Mouse (Mus musculus) stomach, embryonic 16.5 days (tissue): ENCODE measurements at regions not wholly inside any gene's neighbourhood (a gene's known extent, or its start where the extent isn't known, plus 50 kb on each side); places are given as distances from the start of the nearest gene placed in this dataset.

Experiments
- ATAC-seq: fragments of 200-750 bp; cut with Nextera tagmentation; 2 replicates; pipeline ENCODE4 v1.8.0; 2017; ENCODE audit warnings: moderate number of reproducible peaks, moderate TSS enrichment; ENCODE audit not compliant: insufficient read depth, low FRiP score
- H3K27ac ChIP-seq: fragments of 300-500 bp; sonication (generic); 2 replicates; pipeline ENCODE4 v1.5.1; 2014; ENCODE audit warnings: low read length
- H3K27me3 ChIP-seq: fragments of 300-500 bp; sonication (generic); 2 replicates; pipeline ENCODE4 v1.6.1; 2014; ENCODE audit warnings: low read length, control low read depth, mixed read lengths; ENCODE audit not compliant: control insufficient read depth, insufficient read depth
- H3K36me3 ChIP-seq: fragments of 300-500 bp; sonication (generic); 2 replicates; pipeline ENCODE4 v1.6.1; 2014; ENCODE audit warnings: low read length; ENCODE audit not compliant: control insufficient read depth, insufficient read depth
- H3K4me1 ChIP-seq: fragments of 300-500 bp; sonication (generic); 2 replicates; pipeline ENCODE4 v1.6.1; 2014; ENCODE audit warnings: low read length, control low read depth, mixed read lengths; ENCODE audit not compliant: control insufficient read depth, insufficient read depth
- H3K4me2 ChIP-seq: fragments of 300-500 bp; sonication (generic); 2 replicates; pipeline ENCODE4 v1.6.1; 2014; ENCODE audit warnings: low read depth, low read length, mixed read lengths
- H3K4me3 ChIP-seq: fragments of 300-500 bp; sonication (generic); replicated peaks from 2 replicates; pipeline ENCODE4 v1.5.1; 2014; ENCODE audit warnings: mild to moderate bottlenecking, low read length
- H3K9ac ChIP-seq: fragments of 300-500 bp; sonication (generic); 2 replicates; pipeline ENCODE4 v1.6.1; 2014; ENCODE audit warnings: low read length
- H3K9me3 ChIP-seq: fragments of 300-500 bp; sonication (generic); replicated peaks from 2 replicates; pipeline ENCODE4 v1.6.1; 2016; ENCODE audit warnings: low read length, control low read depth; ENCODE audit not compliant: control insufficient read depth
- WGBS: fragments of 180-500 bp; shearing (Covaris S2); extraction: QIAGEN DNeasy Blood & Tissue Kit; methylation state at CpG from one replicate; pipeline ENCODE4 v1.1.7; 2014; 5-methylcytosine and 5-hydroxymethylcytosine counted together

GRCm38 (mm10) chr4:12774671-12775070 is 602.9 kb upstream of the Fam92a start:
- 67% methylated on average over 5 of the region's 5 CpGs for WGBS
- H3K9ac ChIP-seq: no peak overlapping the region
- no peak overlapping the region for H3K27ac ChIP-seq
- no peak overlapping the region for H3K4me3 ChIP-seq
- no peaks in the 10 kb centered on the region for H3K9me3 ChIP-seq
- no peaks in the 10 kb centered on the region for H3K4me1 ChIP-seq
- no peak overlapping the region for H3K4me2 ChIP-seq
- ATAC-seq: no peak
- no peaks in the 10 kb centered on the region for H3K27me3 ChIP-seq
- no peaks in the 10 kb centered on the region for H3K36me3 ChIP-seq

DNA sequence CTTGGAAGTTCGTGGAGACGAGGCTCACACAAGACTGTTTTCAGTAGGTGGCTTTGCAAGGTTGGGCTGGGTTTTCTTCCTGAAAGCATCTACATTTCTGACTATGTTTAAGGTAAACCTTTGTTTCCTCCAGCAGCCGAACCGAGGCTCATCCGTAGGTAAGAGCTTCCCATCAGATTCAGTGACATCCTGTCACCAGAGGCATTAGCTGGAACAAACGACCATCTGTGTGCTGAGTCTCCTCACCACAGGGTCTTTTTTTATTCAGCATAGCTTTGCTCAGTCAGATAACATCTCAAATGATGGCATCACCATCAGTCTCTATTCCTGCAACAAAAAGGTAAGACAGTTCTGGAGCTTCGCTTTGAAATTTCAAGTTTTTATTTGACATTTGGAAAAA is 601.4 kb upstream of the Fam92a start:
- H3K9ac ChIP-seq: no peak overlapping the region
- WGBS: 67% methylated on average over 7 of the region's 7 CpGs
- H3K9me3 ChIP-seq: no peaks in the 10 kb centered on the region
- H3K27ac ChIP-seq: no peak overlapping the region
- ATAC-seq: no peak
- H3K4me2 ChIP-seq: no peak overlapping the region
- H3K36me3 ChIP-seq: no peaks in the 10 kb centered on the region
- no peaks in the 10 kb centered on the region for H3K27me3 ChIP-seq
- H3K4me3 ChIP-seq: no peak overlapping the region
- H3K4me1 ChIP-seq: no peaks in the 10 kb centered on the region

DNA sequence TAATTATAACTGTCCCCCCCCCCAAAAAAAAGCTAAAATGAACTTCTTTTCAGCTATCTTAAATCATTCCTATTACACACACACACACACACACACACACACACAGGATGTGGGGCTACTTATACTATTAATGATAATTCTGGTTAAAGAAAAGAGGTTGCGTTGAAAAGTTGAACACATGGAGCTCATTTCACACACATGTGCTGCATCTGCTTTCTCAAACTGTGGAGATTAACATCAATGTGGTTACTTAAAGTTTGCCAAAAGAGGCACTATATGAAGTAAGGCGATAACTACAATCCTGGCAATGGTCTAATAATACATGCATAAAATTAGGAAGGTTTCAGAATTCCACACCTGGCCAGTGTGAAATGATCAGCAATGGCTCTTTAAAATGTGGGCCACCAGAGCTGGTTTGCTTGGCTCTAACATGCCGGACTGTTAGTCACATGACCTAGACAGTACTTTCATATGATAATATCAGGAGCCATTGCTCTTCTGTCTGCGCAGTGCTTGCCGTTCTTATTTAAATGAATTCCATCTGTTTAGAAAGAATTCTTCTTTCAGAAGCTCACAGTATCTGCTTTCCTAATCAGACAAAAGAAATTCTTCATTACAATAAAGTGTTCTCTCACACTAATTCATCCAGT is 598.4 kb upstream of the Fam92a start:
- H3K4me3 ChIP-seq: no peak overlapping the region
- no peaks in the 10 kb centered on the region for H3K9me3 ChIP-seq
- no peak overlapping the region for H3K4me2 ChIP-seq
- H3K36me3 ChIP-seq: no peaks in the 10 kb centered on the region
- H3K4me1 ChIP-seq: no peaks in the 10 kb centered on the region
- no peak for ATAC-seq
- H3K27me3 ChIP-seq: no peaks in the 10 kb centered on the region
- WGBS: 76% methylated on average over 5 of the region's 5 CpGs
- no peak overlapping the region for H3K27ac ChIP-seq
- no peak overlapping the region for H3K9ac ChIP-seq

GRCm38 (mm10) chr4:12769092-12769491 is 597.3 kb upstream of the Fam92a start:
- Histone ChIP-seq H3K4me3 (no peak overlapping the region), H3K4me1 (no peaks in the 10 kb centered on the region), H3K9ac (no peak overlapping the region), H3K27me3 (no peaks in the 10 kb centered on the region), H3K27ac (no peak overlapping the region), H3K4me2 (no peak overlapping the region), H3K9me3 (no peaks in the 10 kb centered on the region), H3K36me3 (no peaks in the 10 kb centered on the region)
- ATAC-seq: no peak

DNA sequence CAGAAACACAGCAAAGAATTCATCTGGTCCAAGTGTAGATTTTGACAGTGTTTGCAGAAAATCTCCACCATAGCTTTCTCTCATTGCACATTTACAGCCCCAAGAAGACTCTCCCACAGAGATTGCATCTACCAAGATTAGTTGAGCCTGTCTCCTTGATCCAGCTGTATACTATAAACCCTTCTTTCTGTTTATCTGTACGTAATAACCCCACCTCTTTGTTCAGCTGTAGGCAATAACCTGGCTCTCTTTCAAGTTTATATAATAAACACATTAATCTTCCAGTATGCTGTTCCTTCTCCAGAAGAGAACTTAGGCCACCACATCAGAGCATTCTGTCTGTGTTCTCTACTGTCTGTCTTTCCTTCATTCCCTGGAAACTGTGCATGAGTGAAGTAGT is 594.9 kb upstream of the Fam92a start:
- Histone ChIP-seq H3K4me3 (no peak overlapping the region), H3K27ac (peak overlapping the region; percentile 16; the same call in 1 of the 2 replicates), H3K27me3 (no peaks in the 10 kb centered on the region), H3K4me1 (no peaks in the 10 kb centered on the region), H3K9ac (no peak overlapping the region), H3K36me3 (no peaks in the 10 kb centered on the region), H3K4me2 (no peak overlapping the region), H3K9me3 (no peaks in the 10 kb centered on the region)
- 47% methylated on average over 1 of the region's 1 CpGs for WGBS
- ATAC-seq: peak; percentile 37; the same call in 1 of the 2 replicates

DNA sequence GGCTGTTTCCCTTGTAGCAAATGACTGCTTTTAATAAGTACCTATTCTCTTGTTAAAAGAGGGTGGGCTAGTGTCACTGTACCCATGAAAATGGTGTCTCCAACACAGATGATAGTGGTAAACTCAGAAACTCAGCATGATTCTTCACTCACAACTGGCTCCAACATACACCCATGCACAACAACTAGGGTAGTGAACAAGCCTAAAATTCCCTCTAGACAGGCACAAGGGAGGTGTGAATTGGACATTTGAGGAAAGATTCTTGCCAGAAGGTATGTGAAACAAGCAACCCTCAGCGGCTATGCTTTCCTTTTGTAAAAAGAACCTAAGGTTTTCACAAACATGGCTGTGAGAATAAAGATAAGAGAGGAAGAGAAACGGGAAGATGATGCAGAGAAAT is 579.0 kb upstream of the Fam92a start:
- WGBS: 82% methylated on average over 2 of the region's 2 CpGs
- no peaks in the 10 kb centered on the region for H3K4me1 ChIP-seq

GRCm38 (mm10) chr4:12749874-12750273 is 578.1 kb upstream of the Fam92a start:
- Histone ChIP-seq H3K27ac (no peak overlapping the region), H3K4me2 (no peak overlapping the region), H3K4me3 (no peak overlapping the region), H3K9me3 (no peaks in the 10 kb centered on the region), H3K27me3 (no peaks in the 10 kb centered on the region), H3K4me1 (no peaks in the 10 kb centered on the region), H3K36me3 (no peaks in the 10 kb centered on the region), H3K9ac (no peak overlapping the region)
- WGBS: 75% methylated on average over 1 of the region's 1 CpGs
- no peak for ATAC-seq

More for the DNA sequence above, 579.0 kb upstream of the Fam92a start:
- no peak overlapping the region for H3K9ac ChIP-seq
- no peaks in the 10 kb centered on the region for H3K27me3 ChIP-seq
- H3K36me3 ChIP-seq: no peaks in the 10 kb centered on the region
- no peak overlapping the region for H3K27ac ChIP-seq
- ATAC-seq: no peak
- no peak overlapping the region for H3K4me3 ChIP-seq
- H3K4me2 ChIP-seq: no peak overlapping the region
- no peaks in the 10 kb centered on the region for H3K9me3 ChIP-seq

- Histone ChIP-seq H3K9ac (no peak overlapping the region), H3K9me3 (no peaks in the 10 kb centered on the region), H3K36me3 (no peaks in the 10 kb centered on the region), H3K4me2 (no peak overlapping the region), H3K4me3 (no peak overlapping the region), H3K27me3 (no peaks in the 10 kb centered on the region), H3K27ac (no peak overlapping the region), H3K4me1 (no peaks in the 10 kb centered on the region)
- no peak for ATAC-seq
- WGBS: 61% methylated on average over 5 of the region's 5 CpGs
Measured at GRCm38 (mm10) chr4:12743714-12744327, 572.0 kb upstream of the Fam92a start.

- no peak for ATAC-seq
- Histone ChIP-seq H3K4me3 (no peak overlapping the region), H3K4me1 (no peaks in the 10 kb centered on the region), H3K27ac (no peak overlapping the region), H3K9ac (no peak overlapping the region), H3K27me3 (no peaks in the 10 kb centered on the region), H3K9me3 (no peaks in the 10 kb centered on the region), H3K4me2 (no peak overlapping the region), H3K36me3 (no peaks in the 10 kb centered on the region)
- WGBS: 72% methylated on average over 3 of the region's 3 CpGs
Measured at GRCm38 (mm10) chr4:12736411-12736810, 564.6 kb upstream of the Fam92a start.
